9 mouse cellular contexts compared by ENCODE assay signal in genomic region chr3:152821202-152821601, GRCm38 (mm10).
DNase-seq lines count a peak whose midpoint lies in the region; ATAC-seq and TF ChIP-seq lines count a peak whose summit lies in the region.
"Had no signal": no experiment of that assay in that cellular context is flagged by ENCODE, and none has a peak within 500 bp of the region (broad histone marks: within the 10 kb centered on the region; RNA-seq: fewer than 3 reads in every experiment).

No protein-coding gene starts in this region.

- H3K9me3 ChIP-seq in midbrain, embryonic 10.5 days (replicated peaks), result no peaks in the 10 kb centered on the region
- H3K9me3 ChIP-seq in midbrain, embryonic 16.5 days (replicated peaks; ENCODE audit: control insufficient read depth, low read length, poor library complexity, severe bottlenecking), result no peaks in the 10 kb centered on the region
- H3K9me3 ChIP-seq in heart, postnatal 0 days (replicated peaks; ENCODE audit: control insufficient read depth, low read length), result 0 out of 2 replicates have a peak, but pooled peaks cover 5% of the 10 kb centered on the region
- H3K9me3 ChIP-seq in limb, embryonic 14.5 days (ENCODE audit: control insufficient read depth, low read length), result no peaks in the 10 kb centered on the region
- H3K9me3 ChIP-seq: limb, embryonic 15.5 days had no signal

- H3K36me3 ChIP-seq in midbrain, embryonic 10.5 days, result no peaks in the 10 kb centered on the region
- 0 out of 2 replicates have a peak, but pooled peaks cover 3% of the 10 kb centered on the region for H3K36me3 ChIP-seq in midbrain, embryonic 16.5 days (ENCODE audit: control insufficient read depth, insufficient read depth, low read length)
- no peaks in the 10 kb centered on the region for H3K36me3 ChIP-seq in heart, postnatal 0 days (replicated peaks; ENCODE audit: control insufficient read depth, insufficient read depth, low read length)
- H3K36me3 ChIP-seq in limb, embryonic 14.5 days (ENCODE audit: control insufficient read depth, insufficient read depth, low read length), result no peaks in the 10 kb centered on the region
- H3K36me3 ChIP-seq: limb, embryonic 15.5 days had no signal

- no peak for TF ChIP-seq EP300 in heart, postnatal 0 days (IDR thresholded peaks at IDR 0.05; ENCODE audit: low read depth)

- no peak for TF ChIP-seq POLR2A in limb, embryonic 14.5 days (IDR thresholded peaks at IDR 0.05; ENCODE audit: borderline replicate concordance, extremely low read depth, insufficient read depth, insufficient read length)

- no peak overlapping the region for H3K9ac ChIP-seq in midbrain, embryonic 16.5 days (ENCODE audit: low read depth, low read length)
- H3K9ac ChIP-seq in heart, postnatal 0 days (replicated peaks; ENCODE audit: low read depth, low read length), result no peak overlapping the region
- H3K9ac ChIP-seq in limb, embryonic 14.5 days (ENCODE audit: low read depth, low read length, severe bottlenecking), result no peak overlapping the region
- H3K9ac ChIP-seq: limb, embryonic 15.5 days had no signal

- no peak overlapping the region for H3K4me3 ChIP-seq in midbrain, embryonic 10.5 days
- no peak overlapping the region for H3K4me3 ChIP-seq in midbrain, embryonic 16.5 days (ENCODE audit: low read depth, low read length)
- H3K4me3 ChIP-seq in heart, postnatal 0 days (ENCODE audit: low read depth, low read length), result no peak overlapping the region
- no peak overlapping the region for H3K4me3 ChIP-seq in limb, embryonic 14.5 days (replicated peaks; ENCODE audit: low read length)
- H3K4me3 ChIP-seq in left cerebral cortex, adult 2 months, result no peak overlapping the region
- H3K4me3 ChIP-seq: limb, embryonic 15.5 days had no signal

- no peak for ATAC-seq in midbrain, embryonic 16.5 days
- ATAC-seq in heart, postnatal 0 days (ENCODE audit: insufficient read depth, low read depth), result no peak
- ATAC-seq in limb, embryonic 14.5 days (ENCODE audit: low FRiP score, low read depth), result peak; percentile 55; the same call in 1 of the 2 replicates

- no peaks in the 10 kb centered on the region for H3K27me3 ChIP-seq in midbrain, embryonic 10.5 days (ENCODE audit: low read depth, poor library complexity, severe bottlenecking)
- H3K27me3 ChIP-seq in midbrain, embryonic 16.5 days (ENCODE audit: control insufficient read depth, insufficient read depth, low read depth, low read length), result no peaks in the 10 kb centered on the region
- no peaks in the 10 kb centered on the region for H3K27me3 ChIP-seq in heart, postnatal 0 days (ENCODE audit: control insufficient read depth, insufficient read depth, low read length)
- no peaks in the 10 kb centered on the region for H3K27me3 ChIP-seq in limb, embryonic 14.5 days (ENCODE audit: control insufficient read depth, insufficient read depth, low read length)
- H3K27me3 ChIP-seq: limb, embryonic 15.5 days had no signal

- no peaks in the 10 kb centered on the region for H3K4me1 ChIP-seq in midbrain, embryonic 10.5 days
- no peaks in the 10 kb centered on the region for H3K4me1 ChIP-seq in midbrain, embryonic 16.5 days (ENCODE audit: control insufficient read depth, insufficient read depth, low read length)
- H3K4me1 ChIP-seq in heart, postnatal 0 days (ENCODE audit: control insufficient read depth, insufficient read depth), result no peaks in the 10 kb centered on the region
- H3K4me1 ChIP-seq in limb, embryonic 14.5 days (ENCODE audit: control insufficient read depth, insufficient read depth, low read length), result no peaks in the 10 kb centered on the region
- H3K4me1 ChIP-seq: limb, embryonic 15.5 days had no signal

- H3K27ac ChIP-seq in midbrain, embryonic 10.5 days (replicated peaks), result no peak overlapping the region
- no peak overlapping the region for H3K27ac ChIP-seq in midbrain, embryonic 16.5 days (ENCODE audit: low read length)
- H3K27ac ChIP-seq in heart, postnatal 0 days (ENCODE audit: low read depth), result no peak overlapping the region
- no peak overlapping the region for H3K27ac ChIP-seq in limb, embryonic 14.5 days (replicated peaks; ENCODE audit: low read depth, low read length)
- H3K27ac ChIP-seq in left cerebral cortex, adult 2 months, result no peak overlapping the region
- H3K27ac ChIP-seq: limb, embryonic 15.5 days had no signal

- intact Hi-C loops in left cerebral cortex, adult 2 months (cut with DNase I), result no loop called here

- DNase-seq in midbrain, embryonic 10.5 days (ENCODE audit: low spot score), result peak; percentile 56
- peak; percentile 81 to 82 for DNase-seq in adrenal gland, postnatal 36 days
- peak; percentile 73 for DNase-seq in heart, postnatal 0 days (ENCODE audit: low spot score)
- peak; percentile 92 for DNase-seq in limb, embryonic 14.5 days (ENCODE audit: low spot score)
- DNase-seq in retina, postnatal 1 day, result peak; percentile 86
- no peak for DNase-seq in left cerebral cortex, adult 2 months (ENCODE audit: extremely low spot score in 1 of 2, low spot score in 2 of 2)
- DNase-seq in right cerebral cortex, postnatal 14 days, result no peak

- no peak overlapping the region for H3K4me2 ChIP-seq in midbrain, embryonic 16.5 days (ENCODE audit: low read length)
- no peak overlapping the region for H3K4me2 ChIP-seq in heart, postnatal 0 days (ENCODE audit: low read depth, low read length)
- no peak overlapping the region for H3K4me2 ChIP-seq in limb, embryonic 14.5 days (replicated peaks; ENCODE audit: low read depth, low read length, severe bottlenecking)
- H3K4me2 ChIP-seq: limb, embryonic 15.5 days had no signal

- no peak for TF ChIP-seq CTCF in heart, postnatal 0 days (IDR thresholded peaks at IDR 0.05; ENCODE audit: low read depth)
- no peak for TF ChIP-seq CTCF in left cerebral cortex, adult 2 months (IDR thresholded peaks at IDR 0.05)

- WGBS in midbrain, embryonic 10.5 days, result 65% methylated on average over 14 of the region's 14 CpGs
- WGBS in midbrain, embryonic 16.5 days, result 67% methylated on average over 14 of the region's 14 CpGs
- WGBS in heart, postnatal 0 days, result 44% methylated on average over 14 of the region's 14 CpGs
- WGBS in limb, embryonic 14.5 days, result 60% methylated on average over 14 of the region's 14 CpGs

Comparison
In these comparisons a context has a peak if more than half of its experiments do, and no peak if none do; other contexts are left out.
1. DNase-seq: peak in midbrain, embryonic 10.5 days (single experiment), adrenal gland, postnatal 36 days (2 of 2), heart, postnatal 0 days (single experiment), limb, embryonic 14.5 days (single experiment) and retina, postnatal 1 day (single experiment); none in left cerebral cortex, adult 2 months (0 of 2) and right cerebral cortex, postnatal 14 days (single experiment).